Mouse (Mus musculus) frontal cortex, postnatal 25 days (tissue): ENCODE measurements at regions not wholly inside any gene's neighbourhood (a gene's known extent, or its start where the extent isn't known, plus 50 kb on each side); places are given as distances from the start of the nearest gene placed in this dataset.
"Not testable (repeated sequence)": the region's sequence is repeated elsewhere in the genome, so short reads cannot be mapped to it uniquely, and the experiment has no call there.

ENCODE experiments used
- DNase-seq, 2 experiments: peaks; one replicate each; pipeline ENCODE4 v3.0.0; 2022; ENCODE audit warnings: low spot score in 2 of 2

GRCm38 (mm10) chrX:77307374-77307773 is 203.4 kb upstream of the Tbl1x start:
- no peak for DNase-seq

- DNase-seq: peak in 1 of 2 experiments; percentile 5
Measured at GRCm38 (mm10) chrX:77314384-77314783, 196.4 kb upstream of the Tbl1x start.

- no peak for DNase-seq
Measured at GRCm38 (mm10) chrX:77323644-77324043, 187.2 kb upstream of the Tbl1x start.

GRCm38 (mm10) chrX:77353181-77353580 is 157.6 kb upstream of the Tbl1x start:
- DNase-seq: no peak

- DNase-seq: no peak
Measured at GRCm38 (mm10) chrX:77360551-77360950, 150.3 kb upstream of the Tbl1x start.

- DNase-seq: no peak
Measured at GRCm38 (mm10) chrX:77361106-77361505, 149.7 kb upstream of the Tbl1x start.

GRCm38 (mm10) chrX:77363657-77364056 is 147.2 kb upstream of the Tbl1x start:
- no peak for DNase-seq

GRCm38 (mm10) chrX:77367351-77367750 is 143.5 kb upstream of the Tbl1x start:
- no peak for DNase-seq

GRCm38 (mm10) chrX:77387271-77387670 is 123.5 kb upstream of the Tbl1x start:
- no peak for DNase-seq

- no peak for DNase-seq
Measured at GRCm38 (mm10) chrX:77391760-77392446, 118.9 kb upstream of the Tbl1x start.

- DNase-seq: no peak
Measured at GRCm38 (mm10) chrX:77406896-77407295, 103.9 kb upstream of the Tbl1x start.

GRCm38 (mm10) chrX:77407925-77408324 is 102.9 kb upstream of the Tbl1x start:
- no peak for DNase-seq

GRCm38 (mm10) chrX:77409370-77409769 is 101.4 kb upstream of the Tbl1x start:
- DNase-seq: peak in 1 of 2 experiments; percentile 6

GRCm38 (mm10) chrX:77410812-77411211 is 100.0 kb upstream of the Tbl1x start:
- no peak for DNase-seq

GRCm38 (mm10) chrX:77414156-77414555 is 96.7 kb upstream of the Tbl1x start:
- DNase-seq: no peak

- DNase-seq: no peak
Measured at GRCm38 (mm10) chrX:77417766-77418165, 93.0 kb upstream of the Tbl1x start.

GRCm38 (mm10) chrX:77422206-77422605 is 88.6 kb upstream of the Tbl1x start:
- DNase-seq: no peak

GRCm38 (mm10) chrX:77424792-77425727 is 85.8 kb upstream of the Tbl1x start:
- DNase-seq: no peak

- not testable (repeated sequence) for DNase-seq
Measured at GRCm38 (mm10) chrX:77425728-77426102, 85.1 kb upstream of the Tbl1x start.

GRCm38 (mm10) chrX:77426836-77427235 is 84.0 kb upstream of the Tbl1x start:
- DNase-seq: not testable (repeated sequence)

- no peak for DNase-seq
Measured at GRCm38 (mm10) chrX:77432001-77432565, 78.7 kb upstream of the Tbl1x start.
